Mouse (Mus musculus) heart, adult 2 months (tissue): ENCODE data around the gene Sdr39u1. TPM values are rescaled to one million over a fixed set of nuclear protein-coding genes. Genes with fewer than 3 reads are reported as not detected.

Experiments
- DNase-seq, 2 experiments: peaks; one replicate each; pipeline ENCODE4 v3.0.0; 2021
- H3K27ac ChIP-seq: fragments of 200-600 bp; 2 replicates; pipeline ENCODE4 v1.8.1; 2022
- H3K27me3 ChIP-seq: fragments of 200-500 bp; 2 replicates; pipeline ENCODE4 v1.6.1; 2012; ENCODE audit warnings: mild to moderate bottlenecking, low read length, inconsistent platforms, mixed read lengths; ENCODE audit not compliant: control insufficient read depth, insufficient read depth
- H3K36me3 ChIP-seq: fragments of 200-500 bp; 2 replicates; pipeline ENCODE4 v1.6.1; 2012; ENCODE audit warnings: low read length, inconsistent platforms; ENCODE audit not compliant: control insufficient read depth, insufficient read depth
- H3K4me1 ChIP-seq: fragments of 200-500 bp; 2 replicates; pipeline ENCODE4 v1.6.1; 2011; ENCODE audit warnings: low read length; ENCODE audit not compliant: control insufficient read depth, insufficient read depth
- H3K4me3 ChIP-seq: fragments of 200-600 bp; 2 replicates; pipeline ENCODE4 v1.8.1; 2022
- H3K79me2 ChIP-seq: fragments of 200-500 bp; replicated peaks from 2 replicates; pipeline ENCODE4 v1.6.1; 2012; ENCODE audit warnings: mild to moderate bottlenecking, inconsistent platforms, low read length, moderate library complexity, mixed read lengths; ENCODE audit not compliant: control insufficient read depth, insufficient read depth
- H3K9ac ChIP-seq: fragments of 200-500 bp; 2 replicates; pipeline ENCODE4 v1.6.1; 2012; ENCODE audit warnings: low read depth, mild to moderate bottlenecking, control low read depth, inconsistent platforms, low read length, mixed read lengths
- EP300 ChIP-seq: fragments of 200-500 bp; IDR thresholded peaks from 2 replicates; pipeline ENCODE4 v1.6.1; 2011; ENCODE audit warnings: low read depth, low read length, control low read depth; ENCODE audit not compliant: insufficient read depth
- POLR2A ChIP-seq: fragments of 200-500 bp; IDR thresholded peaks from 2 replicates; pipeline ENCODE4 v1.6.1; 2011; ENCODE audit warnings: mild to moderate bottlenecking, low read depth, low read length, control low read depth; ENCODE audit not compliant: insufficient read depth
- WGBS: fragments of 180-500 bp; shearing (Covaris S2); methylation state at CpG from one replicate; pipeline ENCODE4 v1.1.7; 2018; 5-methylcytosine and 5-hydroxymethylcytosine counted together
- intact Hi-C: fragments of 180-260 bp; cut with DNase I; formaldehyde crosslinking; loops from one replicate; pipeline ENCODE4 v1.15.1; 2025
- polyA plus RNA-seq: library from polyadenylated mRNA; depleted of rRNA; stranded (reverse); fragments of >200 nt; gene quantifications from 2 replicates; pipeline ENCODE4 v1.2.3, GENCODE M21; 2012; rRNA removed
- total RNA-seq, 2 experiments: library from RNA; stranded (reverse); gene quantifications; 2 replicates each; pipeline ENCODE4 v1.2.3; 2021

Sdr39u1 gene
- total and polyA plus RNA-seq, 3 experiments, result 112 to 142 (median 127) TPM

DNA sequence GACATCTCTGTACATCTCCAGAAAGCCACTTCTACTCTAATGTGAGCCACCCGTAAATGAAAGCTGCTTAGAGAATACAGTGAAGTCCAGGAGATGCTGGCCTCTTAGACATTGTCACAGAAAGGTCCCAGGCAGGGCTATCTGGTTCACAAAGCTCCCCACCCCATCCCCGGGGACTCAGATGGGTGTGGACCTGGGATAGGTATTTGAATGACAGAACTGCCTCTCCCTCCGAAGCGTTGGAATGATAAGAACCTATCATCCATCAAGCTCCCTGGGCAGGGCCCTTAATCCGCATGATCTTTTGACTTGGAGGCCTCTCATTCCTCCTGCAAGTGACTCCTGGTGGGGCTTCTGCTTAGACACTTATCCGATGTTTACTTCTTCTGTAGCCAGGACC, 49.2 kb downstream of the Sdr39u1 start:
- intact Hi-C loops, result no loop called here
- Histone ChIP-seq H3K4me1 (peaks cover 1% of the 10 kb centered on the region), H3K79me2 (no peaks in the 10 kb centered on the region), H3K27me3 (no peaks in the 10 kb centered on the region), H3K36me3 (no peaks in the 10 kb centered on the region), H3K27ac (no peak overlapping the region), H3K9ac (no peak overlapping the region), H3K4me3 (no peak overlapping the region)
- DNase-seq, result no peak
- TF ChIP-seq POLR2A (no peak), EP300 (no peak)
- WGBS, result 59% methylated on average over 6 of the region's 6 CpGs

Other genes starting within 250 kb of the Sdr39u1 start
- 10 to 100 TPM; 45.3 to 49.1 TPM for gene Mdp1, start 239.8 kb downstream of the Sdr39u1 start, total RNA-seq
- 35.7 and 54.9 TPM in 2 replicates for gene Mdp1, start 239.8 kb downstream of the Sdr39u1 start, polyA plus RNA-seq
- 1 to 10 TPM; 8.1 to 9.0 TPM for gene Gmpr2, start 228.4 kb downstream of the Sdr39u1 start, total RNA-seq
- gene Gmpr2, start 228.4 kb downstream of the Sdr39u1 start, polyA plus RNA-seq, result 11.8 and 18.2 TPM in 2 replicates
- gene Nedd8, start 228.2 kb downstream of the Sdr39u1 start, total RNA-seq, result 100 to 1,000 TPM; 242 to 262 TPM
- 265 and 340 TPM in 2 replicates for gene Nedd8, start 228.2 kb downstream of the Sdr39u1 start, polyA plus RNA-seq
- 10 to 100 TPM; 12.6 to 12.8 TPM for gene Tinf2, start 218.5 kb downstream of the Sdr39u1 start, total RNA-seq
- 7.6 and 8.5 TPM in 2 replicates for gene Tinf2, start 218.5 kb downstream of the Sdr39u1 start, polyA plus RNA-seq
- gene Tgm1, start 186.4 kb downstream of the Sdr39u1 start, total RNA-seq, result under 1 TPM; 0.16 to 0.43 TPM
- gene Tgm1, start 186.4 kb downstream of the Sdr39u1 start, polyA plus RNA-seq, result 0.31 and 0.41 TPM in 2 replicates
- 10 to 100 TPM; 12.5 to 13.0 TPM for gene Rabggta, start 178.0 kb downstream of the Sdr39u1 start, total RNA-seq
- gene Rabggta, start 178.0 kb downstream of the Sdr39u1 start, polyA plus RNA-seq, result 26.3 and 32.2 TPM in 2 replicates
- gene Dhrs1, start 154.6 kb downstream of the Sdr39u1 start, total RNA-seq, result 10 to 100 TPM; 35.4 to 40.2 TPM
- gene Dhrs1, start 154.6 kb downstream of the Sdr39u1 start, polyA plus RNA-seq, result 82.9 and 85.8 TPM in 2 replicates
- gene Nop9, start 154.6 kb downstream of the Sdr39u1 start, total RNA-seq, result 10 to 100 TPM; 10.1 to 11.4 TPM
- gene Nop9, start 154.6 kb downstream of the Sdr39u1 start, polyA plus RNA-seq, result 8.3 and 13.1 TPM in 2 replicates
- under 1 TPM; 0.81 to 0.98 TPM for gene Cideb, start 141.8 kb downstream of the Sdr39u1 start, total RNA-seq
- 6.7 and 8.1 TPM in 2 replicates for gene Cideb, start 141.8 kb downstream of the Sdr39u1 start, polyA plus RNA-seq
- gene Ltb4r2, start 138.9 kb downstream of the Sdr39u1 start, total RNA-seq, result under 1 TPM in 1 of 2 experiments, not detected in 1; 0.20 TPM
- 0.06 and 0.20 TPM in 2 replicates for gene Ltb4r2, start 138.9 kb downstream of the Sdr39u1 start, polyA plus RNA-seq
- gene Ltb4r1, start 134.3 kb downstream of the Sdr39u1 start, total RNA-seq, result under 1 TPM; 0.34 to 0.36 TPM
- gene Ltb4r1, start 134.3 kb downstream of the Sdr39u1 start, polyA plus RNA-seq, result 0.76 TPM in 2 replicates
- 10 to 100 TPM; 16.1 to 20.3 TPM for gene Adcy4, start 116.2 kb downstream of the Sdr39u1 start, total RNA-seq
- gene Adcy4, start 116.2 kb downstream of the Sdr39u1 start, polyA plus RNA-seq, result 36.5 and 40.0 TPM in 2 replicates
- gene Ripk3, start 111.4 kb downstream of the Sdr39u1 start, total RNA-seq, result 1 to 10 TPM; 2.2 to 2.4 TPM
- 3.5 and 4.1 TPM in 2 replicates for gene Ripk3, start 111.4 kb downstream of the Sdr39u1 start, polyA plus RNA-seq
- gene Nfatc4, start 77.1 kb downstream of the Sdr39u1 start, total RNA-seq, result 1 to 10 TPM; 3.6 to 5.1 TPM
- gene Nfatc4, start 77.1 kb downstream of the Sdr39u1 start, polyA plus RNA-seq, result 6.0 and 7.3 TPM in 2 replicates
- 1 to 10 TPM; 6.2 to 6.8 TPM for gene Nynrin, start 46.3 kb downstream of the Sdr39u1 start, total RNA-seq
- 3.5 and 3.8 TPM in 2 replicates for gene Nynrin, start 46.3 kb downstream of the Sdr39u1 start, polyA plus RNA-seq
- under 1 TPM in 1 of 2 experiments, not detected in 1; 0.18 TPM for gene Cbln3, start 15.9 kb downstream of the Sdr39u1 start, total RNA-seq
- 0.06 TPM in 2 replicates for gene Cbln3, start 15.9 kb downstream of the Sdr39u1 start, polyA plus RNA-seq
- 10 to 100 TPM in 1 of 2 experiments, 1 to 10 TPM in 1; 8.8 to 11.6 TPM for gene Khnyn, start 15.3 kb downstream of the Sdr39u1 start, total RNA-seq
- 9.3 and 13.3 TPM in 2 replicates for gene Khnyn, start 15.3 kb downstream of the Sdr39u1 start, polyA plus RNA-seq
- gene Cma1, start 44.4 kb upstream of the Sdr39u1 start, total RNA-seq, result 1 to 10 TPM; 1.3 to 1.8 TPM
- 2.1 and 2.5 TPM in 2 replicates for gene Cma1, start 44.4 kb upstream of the Sdr39u1 start, polyA plus RNA-seq
- gene Cma2, start 50.7 kb upstream of the Sdr39u1 start, total RNA-seq, result not detected
- gene Cma2, start 50.7 kb upstream of the Sdr39u1 start, polyA plus RNA-seq, result not detected in 2 replicates
- not detected for gene Mcpt1, start 117.7 kb upstream of the Sdr39u1 start, total RNA-seq
- gene Mcpt1, start 117.7 kb upstream of the Sdr39u1 start, polyA plus RNA-seq, result not detected in 2 replicates
- not detected for gene Mcpt9, start 130.2 kb upstream of the Sdr39u1 start, total RNA-seq
- gene Mcpt9, start 130.2 kb upstream of the Sdr39u1 start, polyA plus RNA-seq, result not detected in 2 replicates
- gene Mcpt2, start 141.7 kb upstream of the Sdr39u1 start, total RNA-seq, result not detected
- not detected in 2 replicates for gene Mcpt2, start 141.7 kb upstream of the Sdr39u1 start, polyA plus RNA-seq
- 1 to 10 TPM; 1.2 to 1.3 TPM for gene Mcpt4, start 162.0 kb upstream of the Sdr39u1 start, total RNA-seq
- 2.4 and 2.8 TPM in 2 replicates for gene Mcpt4, start 162.0 kb upstream of the Sdr39u1 start, polyA plus RNA-seq
- not detected for gene Mcpt8, start 185.0 kb upstream of the Sdr39u1 start, total RNA-seq
- gene Mcpt8, start 185.0 kb upstream of the Sdr39u1 start, polyA plus RNA-seq, result 0.23 TPM in 1 of 2 replicates, not detected in the other
- not detected for gene Ctsg, start 202.3 kb upstream of the Sdr39u1 start, total RNA-seq
- not detected in 2 replicates for gene Ctsg, start 202.3 kb upstream of the Sdr39u1 start, polyA plus RNA-seq
- gene Gzme, start 220.3 kb upstream of the Sdr39u1 start, total RNA-seq, result not detected
- gene Gzme, start 220.3 kb upstream of the Sdr39u1 start, polyA plus RNA-seq, result not detected in 2 replicates
- not detected for gene Gzmd, start 232.3 kb upstream of the Sdr39u1 start, total RNA-seq
- not detected in 2 replicates for gene Gzmd, start 232.3 kb upstream of the Sdr39u1 start, polyA plus RNA-seq